Mouse (Mus musculus) stomach, embryonic 14.5 days (tissue): ENCODE results near the gene Faap24. TPM values are rescaled to one million over a fixed set of nuclear protein-coding genes. Genes with fewer than 3 reads are reported as not detected.

ENCODE experiments used
- ATAC-seq: fragments of 200-750 bp; cut with Nextera tagmentation; 2 replicates; pipeline ENCODE4 v1.8.0; 2017; ENCODE audit warnings: low read depth, moderate TSS enrichment; ENCODE audit not compliant: insufficient number of reproducible peaks, insufficient read depth, low FRiP score
- H3K27ac ChIP-seq: fragments of 300-500 bp; sonication (generic); 2 replicates; pipeline ENCODE4 v1.5.1; 2014; ENCODE audit warnings: mild to moderate bottlenecking, low read length, moderate library complexity, mixed read lengths
- H3K27me3 ChIP-seq: fragments of 300-500 bp; sonication (generic); 2 replicates; pipeline ENCODE4 v1.6.1; 2014; ENCODE audit warnings: low read length, control low read depth, mixed read lengths; ENCODE audit not compliant: control insufficient read depth, insufficient read depth
- H3K36me3 ChIP-seq: fragments of 300-500 bp; sonication (generic); 2 replicates; pipeline ENCODE4 v1.6.1; 2014; ENCODE audit warnings: mild to moderate bottlenecking, control low read depth, low read length, moderate library complexity, mixed read lengths; ENCODE audit not compliant: control insufficient read depth, insufficient read depth
- H3K4me1 ChIP-seq: fragments of 300-500 bp; sonication (generic); 2 replicates; pipeline ENCODE4 v1.6.1; 2014; ENCODE audit warnings: low read length, control low read depth, mixed read lengths; ENCODE audit not compliant: control insufficient read depth, insufficient read depth
- H3K4me2 ChIP-seq: fragments of 300-500 bp; sonication (generic); replicated peaks from 2 replicates; pipeline ENCODE4 v1.6.1; 2014; ENCODE audit warnings: low read depth, low read length, control low read depth
- H3K4me3 ChIP-seq: fragments of 300-500 bp; sonication (generic); 2 replicates; pipeline ENCODE4 v1.5.1; 2014; ENCODE audit warnings: low read depth, low read length, control low read depth
- H3K9ac ChIP-seq: fragments of 300-500 bp; sonication (generic); replicated peaks from 2 replicates; pipeline ENCODE4 v1.6.1; 2014; ENCODE audit warnings: low read depth, mild to moderate bottlenecking, control low read depth, low read length, moderate library complexity, mixed read lengths
- H3K9me3 ChIP-seq: fragments of 300-500 bp; sonication (generic); 2 replicates; pipeline ENCODE4 v1.6.1; 2016; ENCODE audit warnings: low read depth, low read length, control low read depth; ENCODE audit not compliant: control insufficient read depth
- WGBS: fragments of 180-500 bp; shearing (Covaris S2); extraction: QIAGEN DNeasy Blood & Tissue Kit; methylation state at CpG from one replicate; pipeline ENCODE4 v1.1.7; 2014; 5-methylcytosine and 5-hydroxymethylcytosine counted together
- polyA plus RNA-seq: library from polyadenylated mRNA; unstranded; fragments of >200 nt; fragmentation: Nextera tagmentation; extraction: Ambion mirVana; gene quantifications from 2 replicates; pipeline ENCODE4 v1.2.1, GENCODE M21; 2014

Gene Faap24
- polyA plus RNA-seq, 1 experiment from 2014 or later = 16.4 TPM

- no peak overlapping the region for H3K27ac ChIP-seq
- H3K36me3 ChIP-seq = no peaks in the 10 kb centered on the region
- H3K27me3 ChIP-seq = no peaks in the 10 kb centered on the region
- no peaks in the 10 kb centered on the region for H3K9me3 ChIP-seq
- WGBS = 76% methylated on average over 9 of the region's 9 CpGs
- H3K4me2 ChIP-seq = no peak overlapping the region
- no peak for ATAC-seq
- no peaks in the 10 kb centered on the region; the same call in 1 of the 2 replicates for H3K4me1 ChIP-seq
- H3K9ac ChIP-seq = no peak overlapping the region
- H3K4me3 ChIP-seq = no peak overlapping the region
Measured at GRCm38 (mm10) chr7:35376623-35377022, 20.0 kb downstream of the Faap24 start.

GRCm38 (mm10) chr7:35374265-35374664 lies 22.4 kb downstream of the Faap24 start:
- Histone ChIP-seq H3K27me3 (no peaks in the 10 kb centered on the region), H3K4me3 (no peak overlapping the region), H3K27ac (no peak overlapping the region), H3K36me3 (no peaks in the 10 kb centered on the region), H3K4me2 (no peak overlapping the region), H3K9me3 (no peaks in the 10 kb centered on the region), H3K4me1 (no peaks in the 10 kb centered on the region; the same call in 1 of the 2 replicates), H3K9ac (no peak overlapping the region)
- 81% methylated on average over 7 of the region's 7 CpGs for WGBS
- no peak for ATAC-seq

GRCm38 (mm10) chr7:35373146-35373989 lies 23.3 kb downstream of the Faap24 start:
- no peak overlapping the region for H3K4me3 ChIP-seq
- no peaks in the 10 kb centered on the region for H3K27me3 ChIP-seq
- H3K36me3 ChIP-seq = no peaks in the 10 kb centered on the region
- peak; percentile 74 for ATAC-seq
- no peak overlapping the region for H3K9ac ChIP-seq
- 59% methylated on average over 16 of the region's 16 CpGs for WGBS
- H3K27ac ChIP-seq = peak overlapping the region; percentile 69; the same call in 1 of the 2 replicates
- H3K4me1 ChIP-seq = no peaks in the 10 kb centered on the region; the same call in 1 of the 2 replicates
- no peaks in the 10 kb centered on the region for H3K9me3 ChIP-seq
- no peak overlapping the region for H3K4me2 ChIP-seq

- 66% methylated on average over 14 of the region's 14 CpGs for WGBS
- peak; percentile 87 for ATAC-seq
- Histone ChIP-seq H3K36me3 (no peaks in the 10 kb centered on the region), H3K4me2 (no peak overlapping the region), H3K9ac (no peak overlapping the region), H3K27ac (peak overlapping the region; percentile 69; the same call in 1 of the 2 replicates), H3K9me3 (no peaks in the 10 kb centered on the region), H3K27me3 (no peaks in the 10 kb centered on the region), H3K4me3 (no peak overlapping the region), H3K4me1 (no peaks in the 10 kb centered on the region; the same call in 1 of the 2 replicates)
Measured at GRCm38 (mm10) chr7:35372483-35373017, 24.1 kb downstream of the Faap24 start.

GRCm38 (mm10) chr7:35371096-35371495 lies 25.5 kb downstream of the Faap24 start:
- Histone ChIP-seq H3K36me3 (no peaks in the 10 kb centered on the region), H3K9ac (no peak overlapping the region), H3K4me2 (no peak overlapping the region), H3K4me3 (no peak overlapping the region), H3K27me3 (no peaks in the 10 kb centered on the region), H3K4me1 (no peaks in the 10 kb centered on the region; the same call in 1 of the 2 replicates), H3K9me3 (no peaks in the 10 kb centered on the region), H3K27ac (peak overlapping the region; percentile 39; the same call in 1 of the 2 replicates)
- WGBS = 64% methylated on average over 14 of the region's 14 CpGs
- no peak for ATAC-seq

- Histone ChIP-seq H3K4me3 (no peak overlapping the region), H3K27me3 (no peaks in the 10 kb centered on the region), H3K9me3 (no peaks in the 10 kb centered on the region), H3K36me3 (no peaks in the 10 kb centered on the region), H3K4me2 (no peak overlapping the region), H3K4me1 (no peaks in the 10 kb centered on the region), H3K9ac (no peak overlapping the region), H3K27ac (no peak overlapping the region)
- 71% methylated on average over 12 of the region's 12 CpGs for WGBS
- no peak for ATAC-seq
Measured at GRCm38 (mm10) chr7:35365161-35365910, 31.3 kb downstream of the Faap24 start.

GRCm38 (mm10) chr7:35362868-35363267 lies 33.8 kb downstream of the Faap24 start:
- peak; percentile 33; the same call in 1 of the 2 replicates for ATAC-seq
- no peaks in the 10 kb centered on the region for H3K4me1 ChIP-seq
- H3K27ac ChIP-seq = no peak overlapping the region

GRCm38 (mm10) chr7:35362253-35362652 lies 34.4 kb downstream of the Faap24 start:
- Histone ChIP-seq H3K4me3 (no peak overlapping the region), H3K36me3 (no peaks in the 10 kb centered on the region), H3K27ac (no peak overlapping the region), H3K9ac (no peak overlapping the region), H3K27me3 (no peaks in the 10 kb centered on the region), H3K9me3 (no peaks in the 10 kb centered on the region), H3K4me2 (no peak overlapping the region), H3K4me1 (no peaks in the 10 kb centered on the region)
- 45% methylated on average over 5 of the region's 5 CpGs for WGBS
- no peak for ATAC-seq

More at GRCm38 (mm10) chr7:35362868-35363267, 33.8 kb downstream of the Faap24 start:
- Histone ChIP-seq H3K27me3 (no peaks in the 10 kb centered on the region), H3K4me2 (no peak overlapping the region), H3K9me3 (no peaks in the 10 kb centered on the region), H3K36me3 (no peaks in the 10 kb centered on the region), H3K4me3 (no peak overlapping the region), H3K9ac (no peak overlapping the region)
- 52% methylated on average over 5 of the region's 5 CpGs for WGBS
